Mouse (Mus musculus) thymus, adult 2 months (tissue): ENCODE measurements around the gene Kdm5b.

Experiments used
- CTCF ChIP-seq: fragments of 200-500 bp; IDR thresholded peaks from 2 replicates; pipeline ENCODE4 v1.5.1; 2012; ENCODE audit warnings: mild to moderate bottlenecking, control low read depth, low read length, moderate library complexity, borderline replicate concordance; ENCODE audit not compliant: control insufficient read depth, poor library complexity, insufficient read depth; ENCODE audit errors: extremely low read depth
- POLR2A ChIP-seq: fragments of 200-500 bp; IDR thresholded peaks from 2 replicates; pipeline ENCODE4 v1.6.1; 2012; ENCODE audit warnings: mild to moderate bottlenecking, low read length, control low read depth, moderate library complexity; ENCODE audit not compliant: control insufficient read depth, poor library complexity, insufficient read depth; ENCODE audit errors: extremely low read depth

GRCm38 (mm10) chr1:134589676-134590075 is 29.7 kb downstream of the Kdm5b start:
- TF ChIP-seq CTCF (no peak), POLR2A (no peak)
